Mouse (Mus musculus) cerebellum, adult 9-11 months (tissue): Measurements from ENCODE around the gene Rims1.

Experiments
- DNase-seq: peaks from one replicate; pipeline ENCODE4 v3.0.0; 2022

The Rims1 gene

DNA sequence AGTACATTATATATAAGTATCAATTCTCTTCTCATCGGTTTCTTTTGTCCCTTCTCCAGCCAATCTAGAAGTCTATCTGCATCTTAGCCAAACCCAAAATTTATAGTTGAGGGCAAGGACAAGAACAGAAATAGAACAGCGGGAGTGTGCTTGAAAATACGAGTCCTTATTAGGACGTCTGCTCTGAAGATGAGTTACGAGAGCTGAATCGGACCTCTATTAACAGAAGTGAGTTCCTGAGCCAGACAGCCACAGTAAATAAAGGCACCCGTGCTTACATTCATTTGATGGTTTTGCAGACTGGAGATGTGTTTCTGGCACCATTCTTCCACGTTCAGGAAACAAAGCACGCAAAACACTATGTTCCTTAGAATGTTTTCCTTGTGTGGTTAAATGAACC lies 466.9 kb downstream of the Rims1 start:
- no peak for DNase-seq

DNA sequence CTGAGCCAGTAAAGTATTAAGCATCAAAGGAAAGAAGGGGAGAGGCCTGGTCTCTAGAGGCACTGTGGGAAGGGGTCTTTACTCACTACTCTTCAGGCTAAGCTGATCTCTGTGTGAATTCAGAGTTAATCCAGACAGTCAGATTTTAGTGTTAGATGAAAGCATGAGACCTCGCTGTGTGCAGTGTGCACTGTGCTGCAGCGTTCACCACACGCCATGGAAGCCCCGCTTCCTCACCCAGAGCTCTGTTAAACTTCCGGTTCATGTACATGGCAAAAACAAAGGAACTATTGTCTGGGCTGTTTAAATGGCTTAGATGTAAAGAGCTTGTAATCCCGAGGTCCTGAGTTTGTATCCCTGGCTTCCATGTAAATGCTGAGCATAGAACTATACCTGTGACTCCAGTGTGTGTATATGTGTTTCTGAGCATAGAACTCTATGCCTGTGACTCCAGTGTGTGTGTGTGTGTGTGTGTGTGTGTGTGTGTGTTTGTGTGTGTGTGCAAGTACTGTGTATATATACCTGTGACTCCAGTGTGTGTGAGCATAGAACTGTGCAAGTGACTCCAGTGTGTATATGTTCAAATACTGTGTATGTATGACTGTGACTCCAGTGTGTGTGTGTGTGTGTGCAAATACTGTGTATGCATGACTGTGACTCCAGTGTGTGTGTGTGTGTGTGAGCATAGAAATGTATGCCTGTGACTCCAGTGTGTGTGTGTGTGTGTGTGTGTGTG lies 484.7 kb downstream of the Rims1 start:
- no peak for DNase-seq

DNA sequence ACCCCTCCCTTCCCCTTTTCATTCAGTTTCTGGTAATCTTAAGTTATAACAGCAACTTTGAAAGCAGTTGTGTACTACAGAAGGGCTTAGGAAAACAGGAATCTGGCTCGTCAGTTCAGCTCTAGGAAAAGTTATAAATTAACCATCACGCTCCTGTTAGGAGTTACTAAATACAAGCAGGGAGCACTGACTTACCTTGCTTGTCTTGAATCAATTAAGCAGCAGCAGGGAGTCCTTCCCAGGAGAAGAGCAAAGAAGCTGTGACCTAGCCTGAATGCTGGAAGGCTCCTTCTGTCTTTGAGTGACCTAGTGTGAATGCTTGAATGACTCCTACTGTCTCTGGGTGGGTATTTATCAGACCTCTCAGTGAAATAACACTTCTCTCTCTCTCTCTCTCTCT lies 490.3 kb downstream of the Rims1 start:
- no peak for DNase-seq

DNA sequence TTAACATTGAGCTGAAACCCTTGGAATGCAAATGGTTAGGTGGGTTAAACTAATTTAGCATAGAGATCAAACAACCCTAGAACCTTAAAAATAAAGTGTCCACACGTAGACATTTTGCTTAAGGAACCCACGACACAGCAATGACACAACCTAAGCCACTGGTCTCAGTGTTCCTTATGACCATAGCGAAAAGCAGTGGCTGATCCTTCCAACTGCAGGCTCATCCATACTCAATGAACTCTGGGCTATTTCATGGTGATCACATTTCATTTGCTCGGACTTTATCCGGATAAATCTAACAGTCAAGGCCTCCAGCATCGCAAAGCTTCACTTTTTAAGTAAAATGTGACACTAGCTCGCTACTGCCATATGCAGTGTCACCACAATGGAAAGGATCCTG lies 494.3 kb downstream of the Rims1 start:
- no peak for DNase-seq

DNA sequence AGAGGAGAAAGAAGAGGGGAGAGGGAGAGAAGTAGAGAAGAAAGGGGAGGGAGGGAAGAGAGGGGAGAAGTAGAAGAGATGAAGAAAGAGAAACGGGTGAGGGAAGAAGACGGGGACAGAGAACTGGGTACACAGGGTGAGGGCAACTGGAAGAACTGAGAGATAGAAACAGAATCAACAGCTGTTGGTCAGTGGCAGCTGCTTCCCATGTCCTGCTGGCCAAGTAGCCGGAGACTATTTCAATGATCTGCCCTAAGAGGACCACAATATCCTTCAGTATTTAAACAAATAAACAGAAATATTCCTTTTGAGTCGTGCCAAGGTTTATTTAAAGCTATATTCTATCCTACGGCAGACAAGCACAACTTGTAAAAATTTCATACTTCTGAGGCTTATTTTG lies 499.3 kb downstream of the Rims1 start:
- no peak for DNase-seq

DNA sequence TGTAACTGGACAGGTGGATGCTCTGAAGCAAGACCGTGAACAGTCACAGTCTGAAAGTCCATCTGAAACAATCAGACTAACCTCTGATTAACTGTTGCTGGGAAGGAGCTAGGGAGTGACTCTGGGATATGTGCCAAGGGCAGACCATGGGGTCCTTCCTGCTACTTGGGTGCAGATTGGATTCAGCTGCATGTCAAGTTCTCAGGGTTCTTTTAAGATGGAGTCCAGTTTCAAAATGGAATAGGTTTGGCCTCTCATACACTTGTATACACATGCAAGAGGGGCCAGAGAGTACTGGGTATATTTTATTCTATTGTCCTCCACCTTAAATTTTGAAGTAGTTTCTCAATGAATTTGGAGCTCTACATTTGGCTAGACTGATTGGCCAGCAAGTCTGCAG lies 499.9 kb downstream of the Rims1 start:
- no peak for DNase-seq

DNA sequence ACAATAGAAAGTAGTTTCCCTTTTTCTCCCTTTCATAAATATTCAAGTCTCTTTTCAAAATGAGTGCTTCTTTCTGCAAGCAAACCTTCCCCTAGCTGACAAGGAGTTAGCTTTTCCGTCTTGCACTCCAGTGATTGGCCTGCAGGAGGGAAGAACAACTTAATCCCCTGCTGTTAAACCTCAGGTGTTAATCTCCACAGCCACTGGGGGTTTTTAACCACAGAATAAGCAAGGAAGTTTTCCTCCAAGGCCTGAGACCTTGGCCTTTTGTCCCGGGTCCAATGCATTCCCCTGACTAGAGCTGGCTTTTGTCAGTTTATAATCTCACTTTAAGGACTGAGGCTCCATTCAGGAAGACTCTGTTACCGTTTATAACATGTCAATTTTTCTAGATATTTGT lies 511.8 kb downstream of the Rims1 start:
- no peak for DNase-seq

DNA sequence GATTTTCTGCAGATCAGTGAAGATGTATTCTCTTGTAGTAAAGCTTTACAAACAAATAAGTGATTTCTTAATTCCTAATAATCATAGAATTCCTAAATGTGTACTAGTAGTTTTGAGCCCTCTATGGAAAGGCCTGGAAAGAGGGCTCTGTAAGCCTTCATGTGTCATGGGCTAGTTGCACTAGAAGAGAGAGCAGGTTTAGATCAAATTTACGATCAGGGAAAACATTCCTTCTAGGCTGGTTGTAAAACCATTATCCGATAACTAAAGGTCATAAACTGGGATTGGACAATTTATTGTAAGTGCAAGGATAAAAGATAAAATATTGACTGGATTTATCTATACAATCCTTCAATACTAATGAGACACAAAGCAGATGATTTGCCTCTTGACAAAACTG lies 512.5 kb downstream of the Rims1 start:
- no peak for DNase-seq

DNA sequence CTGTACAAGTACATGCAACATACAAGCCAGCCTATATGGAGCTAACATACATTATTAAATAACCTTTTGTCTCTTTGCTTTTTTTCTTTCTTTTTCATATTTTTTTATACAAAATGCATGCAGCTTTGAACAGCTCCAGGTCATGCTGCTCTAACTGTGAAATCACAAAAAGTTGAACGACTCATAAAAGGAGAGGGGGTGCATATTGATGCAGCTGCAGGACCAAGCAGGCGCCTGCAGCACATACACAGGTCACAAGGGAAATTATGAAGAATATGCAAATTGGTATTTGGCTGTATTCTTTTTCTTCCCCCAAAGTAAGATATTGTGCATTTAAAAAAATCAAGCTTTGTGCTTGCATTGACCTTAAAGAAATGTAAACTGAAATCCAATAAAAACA lies 519.0 kb downstream of the Rims1 start:
- DNase-seq = no peak

DNA sequence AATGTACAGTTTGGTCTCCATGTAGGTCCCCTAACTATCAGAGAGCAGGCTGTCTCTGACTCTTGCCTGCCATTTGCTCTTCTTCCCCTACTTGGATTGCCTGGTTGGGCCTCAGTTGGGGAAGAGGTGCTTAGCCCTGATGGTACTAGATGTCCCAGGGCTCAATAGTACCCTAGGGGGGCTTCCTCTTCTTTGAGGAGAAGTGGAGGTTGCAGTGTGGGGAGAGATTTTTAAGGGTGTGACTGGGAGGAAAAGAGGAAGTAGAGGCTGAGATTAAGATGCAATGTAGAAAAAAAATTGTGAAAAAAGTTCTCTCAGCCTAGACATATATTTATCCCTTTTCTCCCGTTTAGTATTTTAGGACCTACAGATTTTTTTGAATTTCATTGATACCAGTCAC lies 525.8 kb downstream of the Rims1 start:
- no peak for DNase-seq

DNA sequence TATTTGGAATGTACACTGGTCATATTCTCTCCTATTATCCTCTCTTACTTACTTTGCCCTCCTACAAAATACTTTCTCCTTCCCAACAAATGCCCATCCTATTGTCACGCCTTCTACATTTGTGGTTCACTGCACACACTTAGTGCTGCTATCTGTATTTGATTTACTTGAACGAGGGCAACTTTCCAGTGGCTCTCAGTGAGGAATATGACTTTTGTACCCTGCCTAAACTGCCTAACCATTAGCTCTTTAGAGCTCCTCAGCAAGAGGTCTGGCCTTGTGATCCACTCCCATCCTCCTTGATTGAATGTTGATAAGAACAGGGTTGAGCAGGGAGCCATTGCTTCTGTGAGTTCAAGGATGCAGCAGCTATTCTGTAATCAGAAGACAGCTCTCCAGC lies 531.7 kb downstream of the Rims1 start:
- no peak for DNase-seq

DNA sequence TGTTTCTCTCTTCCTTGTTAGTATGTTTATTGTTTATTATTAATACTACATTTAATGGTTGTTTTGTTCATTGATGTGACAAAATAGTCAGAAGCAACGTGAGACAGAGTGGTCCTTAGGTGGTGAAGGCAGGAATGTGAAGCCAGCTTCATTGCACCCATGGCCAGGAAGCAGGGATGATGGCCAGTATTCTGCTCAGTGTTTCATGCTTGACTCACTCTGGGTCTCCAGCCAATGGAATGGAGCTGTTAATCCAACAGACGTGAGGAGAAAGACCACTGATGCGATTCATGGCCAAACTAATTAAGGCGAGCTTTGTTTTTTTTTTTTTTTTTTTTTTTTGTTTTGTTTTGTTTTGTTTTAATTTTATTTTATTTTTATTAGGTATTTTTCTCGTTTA lies 535.7 kb downstream of the Rims1 start:
- no peak for DNase-seq

DNA sequence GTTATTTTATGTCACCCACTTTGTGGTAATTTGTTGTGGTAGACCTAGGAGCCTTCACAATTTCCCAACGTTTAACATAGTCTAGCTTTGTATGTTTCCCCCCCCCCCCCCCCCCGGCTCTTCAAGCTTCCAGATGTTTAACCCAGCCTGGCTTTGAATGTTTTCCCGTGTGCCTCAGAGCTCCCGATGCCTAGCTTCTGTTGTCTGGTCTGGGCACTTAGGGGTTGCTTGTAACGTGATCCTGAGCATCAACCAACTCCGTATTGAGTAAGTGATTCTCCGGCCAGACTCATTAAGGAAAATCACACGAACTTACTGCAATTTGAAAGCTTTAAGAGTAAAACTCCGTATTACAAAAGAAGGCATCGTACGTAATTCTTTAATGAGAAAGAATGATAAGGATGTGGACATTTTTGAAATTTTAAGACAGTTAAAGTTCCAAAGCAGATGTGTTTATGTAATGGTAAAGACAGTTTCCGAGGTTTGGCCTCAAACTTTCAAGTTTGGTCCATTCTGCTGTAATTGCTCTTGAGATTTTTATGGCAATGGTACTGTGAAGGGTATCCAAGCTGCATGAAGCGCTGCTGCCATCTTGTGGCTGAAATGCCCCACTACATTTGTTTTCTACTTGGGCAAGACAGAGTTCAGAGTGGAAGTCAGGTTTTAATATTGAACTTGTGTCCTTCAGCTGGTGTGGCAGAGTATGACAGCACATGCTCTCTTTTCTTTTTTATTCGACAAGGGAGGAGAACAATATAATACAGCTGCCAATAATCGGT lies 537.0 kb downstream of the Rims1 start:
- DNase-seq = peak; percentile 67

DNA sequence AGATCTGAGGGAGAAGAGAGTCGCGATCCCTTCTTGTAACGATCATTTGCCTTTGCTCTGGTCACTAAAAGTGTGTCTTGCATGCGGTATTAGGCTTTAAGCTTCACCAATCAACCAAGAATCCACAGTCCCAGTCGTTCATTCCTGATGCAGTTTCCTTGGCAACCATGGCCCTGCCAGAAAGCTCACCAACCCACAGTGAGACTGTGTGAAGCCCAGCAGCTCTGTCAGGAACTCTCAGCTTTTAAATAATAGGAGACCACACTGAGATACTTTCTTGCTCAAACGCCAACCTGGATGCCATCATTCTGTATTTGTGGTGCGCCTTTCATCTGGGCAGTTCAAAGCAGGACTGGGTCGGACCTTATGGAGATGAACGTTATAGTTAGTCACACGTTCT lies 539.3 kb downstream of the Rims1 start:
- no peak for DNase-seq

DNA sequence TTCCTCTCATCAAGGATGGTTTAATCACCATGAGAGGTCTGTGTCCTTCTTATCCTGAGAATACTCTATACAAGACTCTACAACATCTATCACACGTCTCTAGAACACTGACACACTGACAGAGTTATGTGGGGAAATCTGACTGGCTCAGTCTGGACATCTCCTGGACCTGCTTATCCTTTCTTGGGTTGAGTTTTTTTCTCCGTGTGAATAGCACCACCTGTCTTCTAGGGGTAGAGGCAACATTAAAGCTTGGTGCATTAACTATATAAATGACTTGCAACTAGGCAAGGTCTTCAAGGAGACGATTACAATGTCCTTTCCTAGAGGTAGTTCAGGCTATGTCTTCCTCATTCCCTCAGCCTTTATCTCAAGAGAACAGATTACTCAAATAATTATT lies 540.3 kb downstream of the Rims1 start:
- no peak for DNase-seq

DNA sequence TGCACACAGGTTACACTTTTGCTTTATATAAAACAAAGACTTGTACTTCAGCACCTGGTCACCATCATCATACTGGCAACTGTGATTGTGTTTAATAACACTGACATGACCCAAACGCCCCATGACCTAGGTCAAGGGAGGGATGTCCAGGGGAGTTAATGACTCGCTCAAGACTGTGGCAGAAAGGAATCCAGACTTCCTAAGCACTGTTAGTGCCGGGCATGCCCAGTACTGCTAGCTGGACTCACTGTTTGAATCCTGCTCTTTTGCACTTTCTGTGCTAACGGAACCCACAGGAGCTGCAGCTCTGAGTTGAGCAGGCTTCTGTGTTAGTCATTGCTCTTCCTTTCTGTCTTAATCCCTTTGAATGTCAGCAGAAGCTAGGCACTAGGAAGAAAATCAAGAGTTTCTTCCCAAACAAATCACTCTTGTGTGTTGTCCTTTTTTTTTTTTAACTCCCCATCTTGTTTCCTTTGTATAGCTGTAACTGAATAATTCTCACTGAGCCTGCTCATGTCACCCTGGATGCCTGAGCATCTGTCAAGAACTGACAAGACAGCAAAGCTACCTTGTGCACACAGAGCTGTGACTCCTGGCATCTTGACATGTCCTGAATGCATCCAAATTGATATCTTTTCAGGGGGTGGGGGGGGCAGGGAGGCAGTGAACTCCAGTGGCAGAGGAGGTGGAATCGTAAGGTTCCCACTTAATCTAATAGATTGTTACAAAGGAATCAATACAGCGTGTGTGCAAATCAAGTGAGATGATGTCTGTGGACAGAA lies 543.4 kb downstream of the Rims1 start:
- DNase-seq = no peak

DNA sequence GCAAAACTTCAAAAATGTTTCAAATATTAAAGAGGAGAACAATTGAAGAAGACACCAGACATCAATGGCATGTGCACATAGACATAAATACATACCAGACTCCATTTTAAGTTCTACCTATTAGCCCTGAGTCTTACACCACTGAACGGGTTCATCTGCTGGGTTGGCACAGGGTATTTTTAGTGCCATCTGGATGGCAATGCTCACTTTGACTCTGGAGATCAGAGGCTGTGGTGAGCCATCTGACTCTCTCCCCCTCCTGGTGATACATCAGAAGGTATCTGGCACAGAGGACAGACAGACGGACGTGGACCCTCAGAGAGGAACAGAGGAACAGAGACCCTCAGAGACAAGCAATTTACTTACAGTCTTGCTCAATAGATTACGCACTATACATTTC lies 544.1 kb downstream of the Rims1 start:
- DNase-seq = peak; percentile 56

DNA sequence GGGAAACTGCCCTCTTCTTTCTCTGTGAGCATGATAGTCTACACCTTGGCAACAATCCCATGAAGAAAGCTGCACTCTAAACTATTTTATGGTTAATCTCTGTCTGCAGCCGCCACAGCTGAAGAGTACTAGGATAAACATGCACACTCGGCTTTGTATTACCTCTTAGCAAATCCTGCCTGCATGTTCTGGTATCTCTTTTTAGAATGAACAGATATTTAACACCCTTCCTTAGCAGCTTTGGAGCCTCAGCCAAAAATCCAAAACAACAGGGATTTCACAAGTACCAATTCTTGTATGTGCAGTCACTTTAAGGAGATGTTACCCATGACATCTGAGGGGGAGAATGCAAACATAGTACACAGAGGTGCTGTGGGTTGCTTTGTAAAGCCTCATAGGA lies 545.5 kb downstream of the Rims1 start:
- DNase-seq = no peak

DNA sequence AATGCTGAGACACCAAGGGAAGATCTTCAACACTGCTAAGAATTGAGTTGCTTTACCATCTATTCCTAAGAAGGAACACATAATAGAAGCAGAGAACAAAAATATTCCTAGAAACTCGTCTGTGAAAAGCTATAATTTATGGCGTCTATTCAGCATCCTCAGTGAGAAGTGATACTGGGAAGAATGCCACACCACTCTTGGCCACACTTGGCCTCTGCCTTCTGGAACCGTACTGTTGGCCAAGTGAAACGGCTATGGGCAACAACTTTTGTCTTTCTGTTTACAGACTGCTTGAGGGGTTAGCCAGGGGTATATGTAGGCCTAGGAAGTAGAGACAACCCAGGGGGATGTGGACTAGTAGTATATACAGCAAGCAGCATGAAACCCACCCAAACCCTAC lies 547.4 kb downstream of the Rims1 start:
- DNase-seq = peak; percentile 19

DNA sequence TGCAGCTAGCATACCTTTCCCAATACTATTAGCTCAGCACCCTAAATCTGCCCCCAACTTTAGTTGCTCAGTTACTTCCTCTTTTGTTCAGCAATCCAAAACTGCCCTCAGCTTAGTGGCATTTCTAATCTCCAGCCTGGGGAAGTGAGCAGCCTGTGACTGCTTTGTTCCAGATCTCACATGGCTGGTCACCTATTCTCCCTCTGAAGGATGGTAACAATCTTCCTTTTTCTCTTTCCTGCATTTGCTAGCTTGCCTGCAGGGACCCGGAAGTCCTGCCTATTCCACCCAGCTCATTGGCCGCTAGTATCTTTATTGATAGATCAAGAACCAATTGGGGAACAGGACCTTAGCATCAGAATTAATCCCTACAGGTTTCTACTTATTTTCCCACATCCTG lies 551.5 kb downstream of the Rims1 start:
- no peak for DNase-seq

DNA sequence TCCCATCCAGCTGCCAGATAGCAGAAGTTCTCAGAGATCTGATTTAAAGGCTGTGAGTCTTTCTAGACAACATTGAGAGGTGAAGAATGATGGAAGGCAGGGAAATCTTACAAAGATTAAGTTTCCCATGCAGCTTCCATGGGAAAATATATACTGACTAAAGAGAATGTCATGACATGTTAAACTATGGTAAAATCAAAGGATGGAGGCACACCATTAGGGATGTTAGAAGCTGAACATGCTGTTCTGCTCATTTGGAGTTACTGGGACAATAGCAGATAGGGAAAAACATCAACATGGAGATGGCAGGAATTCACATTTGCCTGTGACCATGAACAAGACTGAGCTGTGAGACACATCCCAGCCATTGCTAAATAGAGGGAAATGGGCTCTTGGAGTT lies 552.9 kb downstream of the Rims1 start:
- no peak for DNase-seq

DNA sequence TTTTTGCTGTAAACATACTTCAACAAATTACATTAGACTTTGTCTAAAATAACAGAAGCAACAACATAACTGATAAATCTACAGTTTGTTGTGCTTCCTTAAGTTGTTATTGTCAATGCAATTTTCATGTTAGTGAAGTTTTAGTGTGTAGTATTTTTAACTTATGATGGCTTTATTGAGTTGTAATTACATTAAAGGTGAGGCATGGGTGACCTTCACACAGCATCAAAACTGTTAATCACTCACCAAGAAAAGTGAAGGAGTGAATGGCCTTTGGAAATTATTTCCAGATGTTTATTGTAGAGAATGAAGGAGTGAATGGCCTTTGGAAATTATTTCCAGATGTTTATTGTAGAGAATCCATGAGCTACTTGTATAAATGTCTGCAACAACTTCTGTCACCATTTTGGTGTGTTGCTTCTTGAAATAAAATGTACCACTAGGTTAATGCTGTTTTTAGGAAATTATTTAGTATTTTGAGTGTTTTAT lies 556.9 kb downstream of the Rims1 start:
- DNase-seq = no peak

DNA sequence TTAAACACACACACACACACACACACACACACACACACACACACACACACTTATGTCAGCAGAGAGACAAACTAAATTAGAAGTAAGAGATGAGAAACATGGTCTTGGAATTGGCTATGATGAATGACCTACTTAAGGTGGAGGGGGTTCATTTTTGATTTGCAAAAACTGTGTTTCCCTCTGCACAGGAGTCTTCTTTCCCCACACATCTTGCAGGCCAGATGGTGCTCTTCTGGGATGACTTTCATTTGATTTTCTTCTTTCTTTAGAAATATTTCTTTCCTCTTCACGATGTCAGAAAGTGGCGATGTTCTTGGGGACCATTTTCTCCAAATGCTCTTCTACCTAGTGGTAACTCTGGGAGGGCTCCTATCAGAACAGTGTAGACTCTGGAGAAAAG lies 560.0 kb downstream of the Rims1 start:
- DNase-seq = no peak
